Mouse (Mus musculus): ENCODE data around the gene Rho.
A peak's percentile ranks its signal among the peaks of the same experiment; 100 is the strongest.

Rho gene

GRCm38 (mm10) chr6:115956922-115957601 lies 25.5 kb downstream of the Rho start:
- DNase-seq = no peak

DNA sequence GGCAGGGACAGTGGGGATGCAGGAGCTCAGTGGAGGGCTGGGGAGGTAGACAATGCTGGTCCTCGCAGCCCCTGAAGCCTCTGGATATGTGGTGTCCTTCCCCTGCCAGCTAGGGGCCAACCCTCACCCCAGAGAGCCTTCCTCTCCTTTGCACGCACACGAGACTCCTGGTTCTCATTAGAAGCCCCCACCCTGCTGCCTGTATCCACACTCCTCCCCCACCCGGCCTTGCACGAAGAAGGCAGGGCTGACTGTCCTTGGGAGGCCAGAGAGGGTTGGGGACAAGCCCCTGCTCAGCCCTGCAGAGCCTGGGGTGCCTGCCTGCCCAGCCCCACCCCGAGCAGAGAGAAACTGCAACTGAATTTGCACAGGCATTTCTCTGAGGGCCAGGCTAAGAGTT lies 26.1 kb downstream of the Rho start:
- no peak for DNase-seq

GRCm38 (mm10) chr6:115958445-115958844 lies 26.9 kb downstream of the Rho start:
- DNase-seq = no peak

- no peak for DNase-seq
Measured at GRCm38 (mm10) chr6:115959151-115959691, 27.7 kb downstream of the Rho start.

- DNase-seq = no peak
Measured at GRCm38 (mm10) chr6:115960322-115960721, 28.8 kb downstream of the Rho start.

- no peak for DNase-seq
Measured at GRCm38 (mm10) chr6:115961743-115962142, 30.2 kb downstream of the Rho start.

DNA sequence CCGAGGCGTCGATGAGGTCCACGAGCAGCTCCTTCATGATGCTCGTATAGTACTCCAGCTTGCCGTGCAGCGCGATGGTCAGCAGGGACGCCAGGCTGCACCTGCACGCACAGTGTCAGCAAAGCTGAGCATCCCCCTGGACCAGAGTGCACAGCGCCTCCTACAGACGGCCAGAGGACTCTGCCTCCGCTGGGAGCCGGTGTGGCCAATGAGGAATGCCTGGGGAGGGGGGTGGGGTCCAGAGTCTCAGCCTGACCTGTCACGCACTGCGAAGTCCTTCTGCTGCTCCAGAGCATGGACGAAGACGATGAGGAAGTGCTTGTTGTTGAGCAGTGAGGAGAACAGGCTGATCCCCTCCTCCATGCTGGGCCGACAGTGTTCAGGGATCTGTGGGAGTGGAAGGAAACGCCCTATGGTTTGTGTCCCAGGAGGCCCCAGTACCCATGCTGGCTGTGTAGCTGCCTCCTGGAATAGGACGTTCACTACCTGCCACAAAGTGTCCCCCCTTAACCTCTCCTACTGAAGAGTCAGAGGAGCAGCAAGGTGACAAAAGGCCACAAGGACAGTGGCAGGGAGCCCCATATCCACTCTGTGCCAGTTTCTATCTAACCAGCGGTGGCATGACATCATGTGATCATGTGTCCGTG lies 31.0 kb downstream of the Rho start:
- DNase-seq = peak; percentile 29

GRCm38 (mm10) chr6:115963656-115964055 lies 32.1 kb downstream of the Rho start:
- no peak for DNase-seq

DNA sequence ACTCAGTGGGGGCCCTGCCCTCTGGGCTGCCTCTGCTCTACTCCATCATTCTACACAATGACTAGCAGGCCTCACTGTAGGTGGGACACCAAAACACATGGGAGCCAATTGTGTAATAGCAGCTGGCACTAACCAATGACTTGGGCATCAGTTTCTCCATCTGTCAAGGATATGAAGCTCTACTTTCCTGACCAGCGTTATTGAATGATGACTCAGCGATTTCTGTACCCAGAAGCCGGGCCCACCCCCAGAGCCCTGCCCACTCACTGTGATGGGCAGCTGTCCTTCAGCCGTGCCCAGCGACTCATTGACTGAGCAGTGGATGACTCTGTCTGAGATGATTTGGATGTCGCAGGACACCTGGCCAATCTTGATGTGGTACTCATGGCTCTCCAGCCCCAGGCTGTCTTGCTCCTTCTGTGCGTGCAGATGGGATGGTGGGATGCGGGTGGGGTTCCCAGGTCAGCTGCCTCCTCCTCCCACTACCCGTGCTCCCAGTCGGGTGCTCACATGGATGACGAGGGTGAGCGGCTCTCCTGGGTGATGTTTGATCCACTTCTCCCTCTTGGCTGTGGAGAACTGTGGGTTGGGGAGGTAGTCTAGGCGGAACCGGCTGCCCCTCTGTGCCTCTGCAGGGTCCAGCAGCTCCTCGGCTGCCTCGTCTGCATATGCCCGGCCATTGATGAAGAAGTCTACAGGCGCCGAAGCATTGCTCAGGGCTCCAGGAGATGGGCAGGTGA lies 34.8 kb downstream of the Rho start:
- no peak for DNase-seq

DNA sequence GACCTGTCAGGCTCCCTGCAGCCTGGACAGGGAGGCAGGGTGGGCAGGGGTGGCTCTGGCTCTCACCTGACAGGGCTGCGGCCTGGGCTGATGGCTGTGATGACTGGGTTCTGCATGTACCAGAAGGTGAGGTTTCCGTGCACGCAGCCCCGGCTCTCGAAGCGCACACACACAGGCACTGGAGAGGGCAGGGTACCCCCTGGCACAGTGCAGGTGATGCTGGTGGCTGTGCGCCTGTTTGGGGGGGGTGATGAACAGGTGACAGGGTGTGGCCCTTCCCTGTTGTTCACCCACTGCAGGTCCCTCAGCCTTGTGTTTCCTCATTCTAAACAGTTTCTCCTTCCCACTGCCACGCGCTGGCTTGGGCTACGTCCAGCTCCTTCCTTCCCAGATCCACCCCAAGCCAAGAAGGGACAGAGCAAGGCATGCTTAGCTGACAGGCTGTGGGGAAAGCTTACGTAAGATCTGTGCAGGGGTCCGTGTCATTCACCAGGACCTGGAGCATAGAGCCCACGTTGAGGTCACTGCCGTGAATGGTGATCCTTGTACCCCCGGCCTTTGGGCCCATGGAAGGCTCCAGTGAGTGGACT lies 35.8 kb downstream of the Rho start:
- DNase-seq = no peak

GRCm38 (mm10) chr6:115968086-115968485 lies 36.5 kb downstream of the Rho start:
- no peak for DNase-seq

DNA sequence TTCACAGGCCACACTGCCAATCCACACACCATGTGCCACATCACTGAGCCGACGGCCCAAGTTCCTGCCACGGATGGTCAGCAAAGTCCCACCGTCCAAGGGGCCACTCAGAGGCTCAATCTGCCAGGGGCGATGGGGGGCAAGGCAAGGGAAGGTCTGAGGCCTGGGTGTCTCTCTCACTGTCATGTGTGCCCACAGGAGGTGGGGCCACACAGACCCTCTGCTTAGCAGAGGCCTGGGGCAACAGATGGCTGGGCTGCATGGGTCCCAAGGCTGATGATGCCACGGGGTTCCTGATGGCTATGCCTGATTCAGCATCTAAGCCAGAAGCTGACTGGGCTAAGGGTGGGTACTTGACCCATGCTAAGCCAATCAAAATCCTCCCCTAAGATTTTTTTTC lies 37.2 kb downstream of the Rho start:
- DNase-seq = no peak

GRCm38 (mm10) chr6:115969103-115969502 lies 37.6 kb downstream of the Rho start:
- no peak for DNase-seq

GRCm38 (mm10) chr6:115969952-115970351 lies 38.4 kb downstream of the Rho start:
- peak; percentile 41 for DNase-seq

DNA sequence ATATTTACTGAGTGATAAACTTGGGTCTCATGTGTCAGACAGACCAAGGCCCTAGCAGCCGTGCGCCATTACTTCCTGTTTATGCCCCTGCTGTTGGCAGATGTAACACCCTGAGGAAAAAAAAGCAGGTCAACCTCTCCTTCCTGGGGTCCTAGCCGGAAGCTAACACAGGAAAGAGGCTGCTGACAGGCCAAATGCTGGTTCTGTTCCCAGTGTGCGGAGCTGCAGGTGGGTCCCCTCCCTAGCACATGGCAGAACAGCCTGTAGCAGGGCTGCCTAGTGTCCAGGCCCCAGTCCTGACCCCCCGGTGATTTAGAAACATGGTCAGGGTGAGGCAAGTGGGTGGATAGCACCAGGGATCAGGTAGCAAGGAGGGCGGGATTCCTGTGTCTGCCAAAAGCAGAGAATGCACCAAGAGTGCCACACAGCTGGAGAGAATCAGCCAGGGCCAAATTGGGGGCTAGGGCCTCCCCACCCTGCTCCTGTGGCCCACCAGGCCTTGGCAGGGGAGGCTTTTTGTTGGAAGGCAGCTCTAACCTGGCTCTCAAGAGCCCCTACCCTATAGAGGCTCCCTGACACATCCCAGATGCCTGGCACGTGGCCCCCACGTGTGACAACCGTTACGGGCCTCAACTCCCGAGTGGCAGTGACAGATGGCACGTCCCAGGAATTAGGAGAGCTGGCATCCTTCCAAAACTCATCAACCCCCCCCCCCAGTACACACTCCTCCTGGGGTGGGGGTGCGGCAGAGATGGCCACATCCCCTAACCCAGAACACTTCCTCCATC lies 39.9 kb downstream of the Rho start:
- no peak for DNase-seq

- no peak for DNase-seq
Measured at GRCm38 (mm10) chr6:115972083-115972764, 40.7 kb downstream of the Rho start.

GRCm38 (mm10) chr6:115973139-115973875 lies 41.8 kb downstream of the Rho start:
- no peak for DNase-seq

- DNase-seq = no peak
Measured at GRCm38 (mm10) chr6:115973881-115974662, 42.5 kb downstream of the Rho start.

GRCm38 (mm10) chr6:115975606-115976005 lies 44.1 kb downstream of the Rho start:
- DNase-seq = no peak

- no peak for DNase-seq
Measured at GRCm38 (mm10) chr6:115977810-115978209, 46.3 kb downstream of the Rho start.
